Mouse (Mus musculus) kidney, postnatal 25 days (tissue): Measurements from ENCODE around the gene Krt24.
"Not testable (repeated sequence)": the region's sequence is repeated elsewhere in the genome, so short reads cannot be mapped to it uniquely, and the experiment has no call there.

Experiments
- DNase-seq, 2 experiments: peaks; one replicate each; pipeline ENCODE4 v3.0.0; 2021; ENCODE audit warnings: mixed read lengths in 2 of 2

Gene Krt24

GRCm38 (mm10) chr11:99250666-99251065 is 34.4 kb downstream of the Krt24 start:
- DNase-seq: no peak

GRCm38 (mm10) chr11:99250241-99250640 is 34.8 kb downstream of the Krt24 start:
- no peak for DNase-seq

GRCm38 (mm10) chr11:99249115-99249514 is 35.9 kb downstream of the Krt24 start:
- DNase-seq: peak in 1 of 2 experiments; percentile 59

- no peak for DNase-seq
Observed at GRCm38 (mm10) chr11:99247916-99248315, 37.1 kb downstream of the Krt24 start.

- not testable (repeated sequence) for DNase-seq
Observed at GRCm38 (mm10) chr11:99244519-99244918, 40.5 kb downstream of the Krt24 start.

- peak; percentile 5 to 44 for DNase-seq
Observed at GRCm38 (mm10) chr11:99243820-99244374, 41.2 kb downstream of the Krt24 start, which contains the start of gene Krt222. TSS of gene Krt222 (minus strand) at chr11:99244085.

GRCm38 (mm10) chr11:99243200-99243819 is 41.8 kb downstream of the Krt24 start:
- DNase-seq: no peak

- DNase-seq: no peak
Observed at GRCm38 (mm10) chr11:99242056-99242455, 43.0 kb downstream of the Krt24 start.

GRCm38 (mm10) chr11:99238468-99238867 is 46.6 kb downstream of the Krt24 start:
- DNase-seq: no peak

- DNase-seq: peak in 1 of 2 experiments; percentile 31
Observed at GRCm38 (mm10) chr11:99231049-99231816, 53.8 kb downstream of the Krt24 start.

- DNase-seq: peak; percentile 78 to 87
Observed at GRCm38 (mm10) chr11:99230261-99231048, 54.6 kb downstream of the Krt24 start, which contains the start of gene Smarce1. TSS of gene Smarce1 (minus strand) at chr11:99231017.
